Mouse (Mus musculus) heart, embryonic 16.5 days (tissue): ENCODE results near the gene Glis3. TPM values are rescaled to one million over a fixed set of nuclear protein-coding genes. Genes with fewer than 3 reads are reported as not detected.

Experiments used
- ATAC-seq: fragments of 200-750 bp; cut with Nextera tagmentation; replicated peaks from 2 replicates; pipeline ENCODE4 v1.8.0; 2017; ENCODE audit warnings: moderate number of reproducible peaks; ENCODE audit not compliant: insufficient read depth, low FRiP score; ENCODE audit errors: extremely low read depth
- H3K27ac ChIP-seq: fragments of 300-500 bp; sonication (generic); 2 replicates; pipeline ENCODE4 v1.5.1; 2014; ENCODE audit warnings: mild to moderate bottlenecking, low read length, control low read depth, moderate library complexity
- H3K27me3 ChIP-seq: fragments of 300-500 bp; sonication (generic); 2 replicates; pipeline ENCODE4 v1.6.1; 2014; ENCODE audit warnings: low read length, mixed read lengths; ENCODE audit not compliant: control insufficient read depth, insufficient read depth
- H3K36me3 ChIP-seq: fragments of 300-500 bp; sonication (generic); 2 replicates; pipeline ENCODE4 v1.6.1; 2014; ENCODE audit not compliant: control insufficient read depth, insufficient read depth
- H3K4me1 ChIP-seq: fragments of 300-500 bp; sonication (generic); 2 replicates; pipeline ENCODE4 v1.6.1; 2014; ENCODE audit warnings: low read length, mixed read lengths; ENCODE audit not compliant: control insufficient read depth, insufficient read depth
- H3K4me2 ChIP-seq: fragments of 300-500 bp; sonication (generic); 2 replicates; pipeline ENCODE4 v1.6.1; 2014; ENCODE audit warnings: low read depth, mild to moderate bottlenecking, control low read depth, low read length
- H3K4me3 ChIP-seq: fragments of 300-500 bp; sonication (generic); 2 replicates; pipeline ENCODE4 v1.5.1; 2014; ENCODE audit warnings: mild to moderate bottlenecking, control low read depth, low read length
- H3K9ac ChIP-seq: fragments of 300-500 bp; sonication (generic); 2 replicates; pipeline ENCODE4 v1.6.1; 2014; ENCODE audit warnings: low read length, control low read depth
- H3K9me3 ChIP-seq: fragments of 300-500 bp; sonication (generic); replicated peaks from 2 replicates; pipeline ENCODE4 v1.6.1; 2016; ENCODE audit warnings: low read length; ENCODE audit not compliant: control insufficient read depth
- WGBS: fragments of 180-500 bp; shearing (Covaris S2); extraction: QIAGEN DNeasy Blood & Tissue Kit; methylation state at CpG from one replicate; pipeline ENCODE4 v1.1.7; 2014; 5-methylcytosine and 5-hydroxymethylcytosine counted together
- polyA plus RNA-seq: library from polyadenylated mRNA; unstranded; fragments of >200 nt; fragmentation: Nextera tagmentation; extraction: Ambion mirVana; gene quantifications from 2 replicates; pipeline ENCODE4 v1.2.1, GENCODE M21; 2015

Glis3 gene
- polyA plus RNA-seq, 1 experiment from 2014 or later: 1.3 TPM

DNA sequence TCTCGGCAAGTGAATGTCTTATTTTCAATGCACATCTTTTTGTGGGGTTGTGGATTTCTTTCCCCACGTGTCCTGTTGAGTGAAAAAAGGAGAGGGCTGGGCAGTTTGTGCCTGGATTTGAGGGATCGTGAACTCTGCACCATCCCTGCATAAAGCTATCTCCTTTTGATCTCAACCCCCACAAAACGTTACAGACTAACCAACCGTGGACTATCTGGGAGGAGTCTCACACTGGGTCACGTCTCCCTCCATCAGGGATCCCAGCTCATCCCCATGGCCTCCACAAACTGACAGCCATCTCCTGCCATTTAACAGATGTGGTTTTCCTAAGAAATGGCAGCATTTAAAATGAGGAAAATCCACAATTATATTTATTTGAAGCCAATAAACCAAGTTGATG lies 174.5 kb downstream of the Glis3 start:
- H3K27me3 ChIP-seq: no peaks in the 10 kb centered on the region
- no peak overlapping the region for H3K4me2 ChIP-seq
- 72% methylated on average over 6 of the region's 6 CpGs for WGBS
- H3K36me3 ChIP-seq: no peaks in the 10 kb centered on the region
- H3K27ac ChIP-seq: no peak overlapping the region
- H3K9me3 ChIP-seq: no peaks in the 10 kb centered on the region
- no peak overlapping the region for H3K9ac ChIP-seq
- no peak for ATAC-seq
- no peaks in the 10 kb centered on the region; the same call in 1 of the 2 replicates for H3K4me1 ChIP-seq
- H3K4me3 ChIP-seq: no peak overlapping the region

DNA sequence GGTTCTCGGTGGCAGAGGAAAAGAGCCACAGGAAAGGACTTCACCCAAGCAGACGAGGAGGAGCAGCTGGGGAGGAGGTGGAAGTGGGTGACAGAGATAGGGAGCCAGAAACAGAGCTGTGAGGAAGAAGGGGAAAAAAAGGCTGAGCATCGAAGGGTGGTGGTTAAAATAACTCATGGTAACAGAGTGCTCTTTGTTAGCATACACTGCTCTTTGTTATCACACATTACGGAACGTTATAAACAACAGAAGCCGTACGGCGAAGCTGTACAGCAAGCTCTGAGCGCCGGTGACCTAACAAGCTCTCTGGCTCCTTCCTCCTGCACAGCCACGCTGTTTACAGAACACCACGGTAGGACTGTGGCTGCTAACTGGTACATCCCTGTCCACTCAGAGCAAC lies 176.9 kb downstream of the Glis3 start:
- Histone ChIP-seq H3K9me3 (no peaks in the 10 kb centered on the region), H3K27me3 (no peaks in the 10 kb centered on the region), H3K27ac (no peak overlapping the region), H3K4me1 (no peaks in the 10 kb centered on the region; the same call in 1 of the 2 replicates), H3K4me2 (no peak overlapping the region), H3K36me3 (no peaks in the 10 kb centered on the region), H3K4me3 (no peak overlapping the region), H3K9ac (no peak overlapping the region)
- WGBS: 44% methylated on average over 12 of the region's 12 CpGs
- no peak for ATAC-seq

- Histone ChIP-seq H3K4me2 (no peak overlapping the region), H3K27me3 (no peaks in the 10 kb centered on the region), H3K36me3 (no peaks in the 10 kb centered on the region), H3K4me1 (no peaks in the 10 kb centered on the region; the same call in 1 of the 2 replicates), H3K9me3 (no peaks in the 10 kb centered on the region), H3K4me3 (no peak overlapping the region), H3K9ac (no peak overlapping the region), H3K27ac (no peak overlapping the region)
- ATAC-seq: no peak
- 86% methylated on average over 9 of the region's 9 CpGs for WGBS
These were observed 178.9 kb downstream of the Glis3 start for GRCm38 (mm10) chr19:28500975-28501374.

- no peak overlapping the region for H3K27ac ChIP-seq
- no peak overlapping the region for H3K4me3 ChIP-seq
- no peak for ATAC-seq
- 88% methylated on average over 14 of the region's 14 CpGs for WGBS
- H3K9ac ChIP-seq: no peak overlapping the region
- no peaks in the 10 kb centered on the region for H3K36me3 ChIP-seq
- H3K9me3 ChIP-seq: no peaks in the 10 kb centered on the region
- no peaks in the 10 kb centered on the region; the same call in 1 of the 2 replicates for H3K4me1 ChIP-seq
- H3K27me3 ChIP-seq: no peaks in the 10 kb centered on the region
- no peak overlapping the region for H3K4me2 ChIP-seq
These were observed 179.4 kb downstream of the Glis3 start for GRCm38 (mm10) chr19:28500505-28500904.

GRCm38 (mm10) chr19:28499786-28500185 lies 180.1 kb downstream of the Glis3 start:
- Histone ChIP-seq H3K4me1 (no peaks in the 10 kb centered on the region; the same call in 1 of the 2 replicates), H3K27ac (no peak overlapping the region), H3K27me3 (no peaks in the 10 kb centered on the region), H3K9ac (no peak overlapping the region), H3K4me3 (no peak overlapping the region), H3K4me2 (no peak overlapping the region), H3K36me3 (no peaks in the 10 kb centered on the region), H3K9me3 (no peaks in the 10 kb centered on the region)
- whole genome bisulfite sequencing: 89% methylated on average over 5 of the region's 5 CpGs
- ATAC-seq: no peak

- 43% methylated on average over 6 of the region's 6 CpGs for WGBS
These were observed 184.0 kb downstream of the Glis3 start for GRCm38 (mm10) chr19:28495926-28496325.

GRCm38 (mm10) chr19:28493605-28494260 lies 186.1 kb downstream of the Glis3 start:
- H3K27me3 ChIP-seq: no peaks in the 10 kb centered on the region
- WGBS: 84% methylated on average over 8 of the region's 8 CpGs

More at GRCm38 (mm10) chr19:28495926-28496325, 184.0 kb downstream of the Glis3 start:
- H3K27me3 ChIP-seq: no peaks in the 10 kb centered on the region
- H3K27ac ChIP-seq: no peak overlapping the region
- H3K4me1 ChIP-seq: no peaks in the 10 kb centered on the region
- H3K4me3 ChIP-seq: no peak overlapping the region
- no peak overlapping the region for H3K9ac ChIP-seq
- no peak for ATAC-seq
- H3K9me3 ChIP-seq: no peaks in the 10 kb centered on the region
- no peak overlapping the region for H3K4me2 ChIP-seq
- no peaks in the 10 kb centered on the region for H3K36me3 ChIP-seq

DNA sequence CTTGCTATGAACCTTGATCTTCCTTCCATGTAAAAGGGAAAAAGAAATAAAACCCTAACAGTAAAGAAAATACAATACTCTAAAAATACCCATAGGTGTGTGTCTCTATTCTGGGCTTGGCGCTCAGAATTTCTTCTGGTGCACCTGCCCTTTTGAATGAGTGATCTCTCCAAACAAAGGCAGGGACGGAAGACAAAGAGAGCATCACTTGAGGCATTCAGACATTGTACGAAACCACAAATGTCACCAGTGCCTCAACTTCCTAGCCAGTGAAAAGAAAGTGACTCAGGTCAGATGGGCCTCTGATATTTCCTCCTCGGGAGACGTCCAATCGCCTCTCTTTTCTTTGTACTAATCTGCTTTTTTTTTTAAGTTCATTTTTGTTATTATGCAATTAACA lies 201.8 kb downstream of the Glis3 start:
- ATAC-seq: no peak
- no peak overlapping the region for H3K4me3 ChIP-seq
- peaks cover 2% of the 10 kb centered on the region; the same call in 1 of the 2 replicates for H3K4me1 ChIP-seq
- H3K4me2 ChIP-seq: no peak overlapping the region
- no peaks in the 10 kb centered on the region for H3K9me3 ChIP-seq
- no peak overlapping the region for H3K9ac ChIP-seq
- WGBS: 82% methylated on average over 6 of the region's 6 CpGs
- no peaks in the 10 kb centered on the region for H3K36me3 ChIP-seq
- H3K27ac ChIP-seq: no peak overlapping the region
- H3K27me3 ChIP-seq: no peaks in the 10 kb centered on the region

More at GRCm38 (mm10) chr19:28493605-28494260, 186.1 kb downstream of the Glis3 start:
- no peak overlapping the region for H3K27ac ChIP-seq
- H3K4me1 ChIP-seq: no peaks in the 10 kb centered on the region
- no peaks in the 10 kb centered on the region for H3K9me3 ChIP-seq
- no peaks in the 10 kb centered on the region for H3K36me3 ChIP-seq
- no peak for ATAC-seq
- no peak overlapping the region for H3K4me3 ChIP-seq
- H3K4me2 ChIP-seq: no peak overlapping the region
- H3K9ac ChIP-seq: no peak overlapping the region

DNA sequence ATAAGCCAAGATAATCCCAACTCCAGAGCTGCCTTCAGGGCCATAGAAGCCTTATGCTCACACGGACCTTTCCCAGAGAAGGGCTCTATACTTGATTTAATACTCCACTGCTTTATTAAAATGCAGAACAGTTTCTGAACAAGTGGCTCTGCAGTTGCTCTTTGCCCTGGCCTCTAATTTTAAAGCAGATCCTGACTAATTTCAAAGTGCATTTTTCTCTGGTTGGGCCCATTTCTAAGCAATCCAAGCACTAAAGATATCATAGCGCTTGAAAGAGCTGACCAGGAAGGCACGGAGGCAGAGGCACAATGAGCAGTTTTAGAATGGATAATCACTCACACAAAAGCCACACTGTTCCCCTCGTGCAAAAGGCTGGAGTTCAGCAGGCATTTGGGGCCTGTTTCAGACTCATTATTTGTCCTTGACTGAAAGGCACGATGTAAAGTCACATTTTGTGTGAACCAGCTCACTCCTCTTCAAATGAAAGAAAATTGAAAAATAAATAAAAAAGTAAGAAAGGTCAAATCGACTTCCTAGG lies 202.5 kb downstream of the Glis3 start:
- Histone ChIP-seq H3K36me3 (no peaks in the 10 kb centered on the region), H3K9me3 (no peaks in the 10 kb centered on the region), H3K4me3 (no peak overlapping the region), H3K4me2 (no peak overlapping the region), H3K27me3 (no peaks in the 10 kb centered on the region), H3K27ac (no peak overlapping the region), H3K4me1 (peaks cover 2% of the 10 kb centered on the region; the same call in 1 of the 2 replicates), H3K9ac (no peak overlapping the region)
- ATAC-seq: no peak
- WGBS: 52% methylated on average over 6 of the region's 6 CpGs
